7 mouse cellular contexts compared by ENCODE assay signal in genomic region chr3:144204413-144205311, GRCm38 (mm10). TPM values are rescaled to one million over a fixed set of nuclear protein-coding genes. Genes with fewer than 3 reads are reported as not detected.
DNase-seq lines count a peak whose midpoint lies in the region; ATAC-seq lines count a peak whose summit lies in the region.

Gene Lmo4, minus strand, starts transcription at chr3:144205220.

- H3K4me1 ChIP-seq in intestine, embryonic 14.5 days (replicated peaks; ENCODE audit: control insufficient read depth, insufficient read depth, low read length): peaks cover 15% of the 10 kb centered on the region
- H3K4me1 ChIP-seq in midbrain, embryonic 10.5 days: peaks cover 35% of the 10 kb centered on the region

- peak within 1 kb of the TSS; percentile 94 for H3K4me2 ChIP-seq in intestine, embryonic 14.5 days (ENCODE audit: low read length)

- peaks cover 21% of the 10 kb centered on the region for H3K36me3 ChIP-seq in intestine, embryonic 14.5 days (ENCODE audit: control insufficient read depth, insufficient read depth, low read length)
- H3K36me3 ChIP-seq in midbrain, embryonic 10.5 days: peaks cover 8% of the 10 kb centered on the region

- under 1% methylated on average over 62 of the region's 76 CpGs for WGBS in intestine, embryonic 14.5 days
- WGBS in midbrain, embryonic 10.5 days: under 1% methylated on average over 66 of the region's 76 CpGs

- peak; percentile 88 to 89 for DNase-seq in adrenal gland, adult 18-20 months (ENCODE audit: low spot score in 2 of 2)
- DNase-seq in embryo, embryonic 10 days (ENCODE audit: low spot score): peak; percentile 70
- DNase-seq in gastrocnemius, postnatal 36 days: peak; percentile 81 to 82
- peak; percentile 88 for DNase-seq in intestine, embryonic 14.5 days (ENCODE audit: low spot score)
- peak; percentile 86 for DNase-seq in left cerebral cortex, postnatal 4 days
- DNase-seq in midbrain, embryonic 10.5 days (ENCODE audit: low spot score): peak; percentile 85
- peak; percentile 60 for DNase-seq in spleen, adult 12 weeks (ENCODE audit: low spot score)

- no peaks in the 10 kb centered on the region for H3K27me3 ChIP-seq in intestine, embryonic 14.5 days (replicated peaks; ENCODE audit: control insufficient read depth, insufficient read depth, low read length)
- H3K27me3 ChIP-seq in midbrain, embryonic 10.5 days (ENCODE audit: low read depth, poor library complexity, severe bottlenecking): peaks cover 20% of the 10 kb centered on the region

- peak within 1 kb of the TSS; percentile 79 for H3K4me3 ChIP-seq in intestine, embryonic 14.5 days (ENCODE audit: low read depth, low read length)
- H3K4me3 ChIP-seq in midbrain, embryonic 10.5 days: peak within 1 kb of the TSS; percentile 89

- ATAC-seq in intestine, embryonic 14.5 days (replicated peaks; ENCODE audit: low FRiP score, low TSS enrichment, low read depth): peak; percentile 75

- H3K9ac ChIP-seq in intestine, embryonic 14.5 days (ENCODE audit: low read length): peak within 1 kb of the TSS; percentile 98

- intact Hi-C loops in gastrocnemius, postnatal 36 days (cut with DNase I): loop anchor here (10.0 kb wide), 1 partner anchor 700 kb away; no protein-coding TSS in a partner anchor
- intact Hi-C loops in left cerebral cortex, postnatal 4 days (cut with DNase I): loop anchor here (5.0 to 10.0 kb wide), 3 partner anchors 190 to 960 kb away; no protein-coding TSS in a partner anchor

- H3K9me3 ChIP-seq in intestine, embryonic 14.5 days (ENCODE audit: control insufficient read depth, low read length): no peaks in the 10 kb centered on the region
- no peaks in the 10 kb centered on the region for H3K9me3 ChIP-seq in midbrain, embryonic 10.5 days (replicated peaks)

- H3K27ac ChIP-seq in intestine, embryonic 14.5 days (ENCODE audit: low read depth): peak within 1 kb of the TSS; percentile 96
- peak within 1 kb of the TSS; percentile 97 for H3K27ac ChIP-seq in midbrain, embryonic 10.5 days (replicated peaks)

RNA-seq across cellular contexts. Expression of gene Lmo4, which starts in this region (rescaled TPM):
- 10 to 100 TPM; 38.6 to 87.8 TPM for total RNA-seq in adrenal gland, adult 18-20 months (2021)
- 10 to 100 TPM; 17.5 to 18.5 TPM for total RNA-seq in gastrocnemius, postnatal 36 days (2021)
- 73.4 and 80.0 TPM in 2 replicates for polyA plus RNA-seq in intestine, embryonic 14.5 days (2014; fragmentation: Nextera tagmentation; extraction: Ambion mirVana)
- total RNA-seq in left cerebral cortex, postnatal 4 days (2021): 100 to 1,000 TPM; 268 to 293 TPM
- 26.8 and 27.4 TPM in 2 replicates for polyA plus RNA-seq in midbrain, embryonic 10.5 days (2016; fragmentation: Nextera tagmentation; extraction: Ambion mirVana)

Comparison
In these comparisons a context has a peak if more than half of its experiments do, and no peak if none do; other contexts are left out.
1. Peak in every context shown above with its lines: DNase-seq, ATAC-seq, H3K4me3 ChIP-seq and H3K27ac ChIP-seq.